Mouse (Mus musculus) bone marrow, adult 2 months (tissue): ENCODE data around the gene Olfr155. TPM values are rescaled to one million over a fixed set of nuclear protein-coding genes. Genes with fewer than 3 reads are reported as not detected.

ENCODE experiments used
- H3K27ac ChIP-seq: fragments of 200-500 bp; 2 replicates; pipeline ENCODE4 v1.5.1; 2012; ENCODE audit warnings: low read depth, mild to moderate bottlenecking, control low read depth, inconsistent platforms, low read length; ENCODE audit not compliant: control insufficient read depth, poor library complexity, insufficient read depth
- H3K4me1 ChIP-seq: fragments of 200-500 bp; 2 replicates; pipeline ENCODE4 v1.6.1; 2011; ENCODE audit warnings: low read length; ENCODE audit not compliant: control insufficient read depth, insufficient read depth
- H3K4me3 ChIP-seq: fragments of 200-500 bp; replicated peaks from 2 replicates; pipeline ENCODE3; 2011; ENCODE audit warnings: mild to moderate bottlenecking, low read depth, low read length, control low read depth; ENCODE audit not compliant: control insufficient read depth
- CTCF ChIP-seq: fragments of 200-500 bp; IDR thresholded peaks from 2 replicates; pipeline ENCODE4 v1.5.1; 2011; ENCODE audit warnings: low read length, control low read depth; ENCODE audit not compliant: control insufficient read depth, insufficient read depth
- POLR2A ChIP-seq: fragments of 200-500 bp; IDR thresholded peaks from 2 replicates; pipeline ENCODE4 v1.6.1; 2011; ENCODE audit warnings: low read depth, mild to moderate bottlenecking, control low read depth, low read length, borderline replicate concordance; ENCODE audit not compliant: control insufficient read depth
- whole genome bisulfite sequencing: fragments of 180-500 bp; shearing (Covaris S2); methylation state at CpG from one replicate; pipeline ENCODE4 v1.1.7; 2018; 5-methylcytosine and 5-hydroxymethylcytosine counted together
- polyA plus RNA-seq: library from polyadenylated mRNA; stranded (reverse); fragments of >200 nt; gene quantifications from 2 replicates; pipeline ENCODE4 v1.2.4, GENCODE M21; 2011; ENCODE audit warnings: low replicate concordance; ENCODE audit not compliant: missing spikeins, insufficient read depth, insufficient read length

Olfr155 gene
- polyA plus RNA-seq, 1 experiment, result not detected

DNA sequence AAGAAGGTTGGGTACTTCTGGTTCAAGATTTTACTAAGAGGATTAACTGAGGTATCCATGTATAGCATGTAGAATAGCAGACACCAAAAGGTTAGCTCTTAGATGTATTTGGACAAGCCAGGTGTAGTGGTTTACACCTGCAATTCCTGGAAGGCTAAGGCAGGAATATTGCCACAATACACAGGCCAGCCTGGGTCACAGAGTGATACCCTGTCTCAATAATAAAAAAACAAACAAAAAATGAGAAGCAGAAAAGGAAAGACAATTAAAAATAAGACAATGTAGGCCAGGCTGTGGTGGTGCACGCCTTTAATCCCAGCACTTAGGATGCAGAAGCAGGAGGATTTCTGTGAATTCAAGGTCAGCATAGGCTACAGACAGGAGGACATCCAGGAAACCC, 25.9 kb downstream of the Olfr155 start:
- TF ChIP-seq CTCF, result no peak
- no peak for TF ChIP-seq POLR2A
- Histone ChIP-seq H3K4me3 (no peak overlapping the region), H3K4me1 (no peaks in the 10 kb centered on the region), H3K27ac (no peak overlapping the region)
- 76% methylated on average over 1 of the region's 1 CpGs for WGBS

DNA sequence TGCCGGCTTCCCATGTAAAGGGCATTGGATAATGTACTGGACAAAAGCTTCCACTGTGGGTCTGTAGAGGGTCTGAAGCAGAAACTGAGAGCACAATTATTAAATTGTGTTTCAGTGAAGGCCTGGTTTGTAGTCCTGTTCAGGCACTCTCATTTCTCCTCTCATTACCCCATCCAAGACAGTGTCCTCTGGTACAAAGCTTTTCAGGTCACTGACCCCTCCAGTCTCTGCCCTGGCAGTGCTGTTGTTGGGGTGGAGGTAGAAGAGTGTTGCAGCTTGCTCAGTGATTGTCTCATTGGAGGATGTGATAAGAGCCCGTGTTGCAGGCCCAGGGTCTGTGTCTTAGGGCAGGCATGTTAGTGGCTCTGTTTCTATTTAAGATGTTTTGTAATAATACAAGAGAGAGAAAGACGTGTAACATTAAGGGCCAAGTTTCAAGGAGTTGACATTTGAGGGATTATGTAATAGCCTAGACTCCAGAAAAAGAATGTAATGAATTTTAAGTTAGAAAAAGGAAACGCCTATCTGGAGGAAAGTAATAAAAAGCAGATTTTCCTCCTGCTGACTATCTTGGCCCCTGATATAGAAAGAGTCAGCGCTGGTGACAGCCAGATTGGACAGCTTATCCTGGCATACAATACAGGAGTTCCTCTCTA, 26.9 kb downstream of the Olfr155 start:
- no peak overlapping the region for H3K4me3 ChIP-seq
- TF ChIP-seq POLR2A, result no peak
- no peak for TF ChIP-seq CTCF
- H3K27ac ChIP-seq, result no peak overlapping the region
- 48% methylated on average over 5 of the region's 5 CpGs for WGBS
- no peaks in the 10 kb centered on the region for H3K4me1 ChIP-seq

DNA sequence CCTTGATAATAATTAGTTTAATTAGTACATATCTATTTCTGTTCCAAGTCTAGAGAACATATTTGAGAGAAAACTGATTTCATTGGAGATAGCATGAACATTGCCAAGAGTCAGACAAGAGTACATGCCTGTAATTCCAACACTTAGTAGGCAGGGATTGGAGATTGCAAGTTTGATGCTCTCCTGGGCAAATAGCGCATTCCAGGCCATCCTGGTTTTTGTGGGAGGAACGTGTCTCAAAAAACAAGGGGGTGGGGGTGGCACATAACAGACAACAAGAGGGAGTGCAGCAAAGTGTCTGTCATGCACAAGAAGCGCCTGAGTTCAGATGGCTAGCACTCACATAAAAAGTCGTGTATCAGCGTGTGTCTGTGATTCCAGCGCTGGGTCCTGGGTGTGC, 28.2 kb downstream of the Olfr155 start:
- Histone ChIP-seq H3K27ac (no peak overlapping the region), H3K4me1 (no peaks in the 10 kb centered on the region), H3K4me3 (no peak overlapping the region)
- WGBS, result 85% methylated on average over 6 of the region's 6 CpGs
- TF ChIP-seq POLR2A (no peak), CTCF (no peak)

DNA sequence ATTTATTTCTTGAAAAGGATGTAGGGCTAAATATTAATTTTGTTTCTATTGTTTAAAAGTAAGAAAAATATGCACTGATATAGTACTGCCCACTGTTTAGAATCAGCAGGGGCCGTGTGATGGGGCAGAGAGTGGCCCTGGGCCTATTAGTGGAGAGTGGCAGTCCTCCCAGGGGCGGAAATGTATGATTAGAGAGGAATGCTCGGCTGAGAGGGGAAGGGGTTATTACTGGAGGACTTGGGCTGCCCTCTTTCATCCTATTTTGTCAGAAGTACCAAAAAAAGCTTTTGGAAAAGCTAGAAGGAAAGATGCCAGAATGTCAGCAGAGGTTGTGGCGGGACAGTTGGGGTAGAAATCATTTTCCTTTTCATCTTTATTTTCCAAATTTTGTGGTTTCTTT, 32.8 kb downstream of the Olfr155 start:
- Histone ChIP-seq H3K27ac (no peak overlapping the region), H3K4me1 (no peaks in the 10 kb centered on the region), H3K4me3 (no peak overlapping the region)
- TF ChIP-seq CTCF, result no peak
- WGBS, result 70% methylated on average over 4 of the region's 4 CpGs

GRCm38 (mm10) chr4:43891247-43891646, 39.9 kb downstream of the Olfr155 start:
- TF ChIP-seq CTCF (no peak), POLR2A (no peak)

GRCm38 (mm10) chr4:43897209-43897608, 45.8 kb downstream of the Olfr155 start:
- Histone ChIP-seq H3K27ac (no peak overlapping the region), H3K4me1 (peaks cover 1% of the 10 kb centered on the region; the same call in 1 of the 2 replicates), H3K4me3 (no peak overlapping the region)
- TF ChIP-seq POLR2A (no peak), CTCF (no peak)

More at GRCm38 (mm10) chr4:43891247-43891646, 39.9 kb downstream of the Olfr155 start:
- Histone ChIP-seq H3K4me3 (no peak overlapping the region), H3K27ac (no peak overlapping the region), H3K4me1 (no peaks in the 10 kb centered on the region)
- WGBS, result 68% methylated on average over 3 of the region's 3 CpGs

- no peak overlapping the region for H3K4me3 ChIP-seq
- peaks cover 1% of the 10 kb centered on the region; the same call in 1 of the 2 replicates for H3K4me1 ChIP-seq
- no peak for TF ChIP-seq POLR2A
- TF ChIP-seq CTCF, result no peak
- WGBS, result 13% methylated on average over 8 of the region's 8 CpGs
- no peak overlapping the region for H3K27ac ChIP-seq
These were observed 47.8 kb downstream of the Olfr155 start for GRCm38 (mm10) chr4:43899197-43899596.

DNA sequence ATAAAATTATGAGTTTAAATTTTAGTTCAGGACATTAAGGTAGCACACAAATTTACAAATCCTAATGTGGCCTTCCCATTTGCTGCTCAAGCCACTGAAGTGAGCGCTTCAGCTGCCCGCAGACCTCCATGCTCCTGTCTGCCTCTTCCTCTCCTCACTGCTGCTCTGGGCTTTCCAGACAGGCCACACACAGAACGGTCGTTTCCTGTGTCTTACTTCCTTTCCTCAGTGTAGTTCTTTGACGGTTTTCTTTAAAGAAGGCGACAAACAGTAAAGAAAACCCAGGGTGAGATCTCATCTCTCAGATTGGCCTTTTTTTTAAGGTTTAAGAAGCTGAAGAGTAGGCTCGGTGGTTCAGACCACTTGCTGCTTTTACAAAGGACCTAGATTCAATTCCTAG, 52.3 kb downstream of the Olfr155 start:
- H3K27ac ChIP-seq, result no peak overlapping the region
- WGBS, result 8% methylated on average over 7 of the region's 7 CpGs
- H3K4me3 ChIP-seq, result no peak overlapping the region

GRCm38 (mm10) chr4:43906443-43906842, 55.1 kb downstream of the Olfr155 start:
- Histone ChIP-seq H3K4me1 (no peaks in the 10 kb centered on the region), H3K27ac (no peak overlapping the region), H3K4me3 (no peak overlapping the region)
- 15% methylated on average over 6 of the region's 6 CpGs for WGBS
- TF ChIP-seq CTCF (peak; percentile 31; the same call in 1 of the 2 replicates), POLR2A (no peak)

More for the DNA sequence above, 52.3 kb downstream of the Olfr155 start:
- H3K4me1 ChIP-seq, result peaks cover 1% of the 10 kb centered on the region; the same call in 1 of the 2 replicates
- TF ChIP-seq POLR2A (no peak), CTCF (no peak)

Other genes with a start within 250 kb of the Olfr155 start
- 2.0 and 3.7 TPM in 2 replicates for gene Npr2, start 219.6 kb upstream of the Olfr155 start, polyA plus RNA-seq
- gene Spag8, start 198.0 kb upstream of the Olfr155 start, polyA plus RNA-seq, result 3.0 TPM in 1 of 2 replicates, not detected in the other
- gene Hint2, start 195.1 kb upstream of the Olfr155 start, polyA plus RNA-seq, result 40.6 and 53.3 TPM in 2 replicates
- gene Tmem8b, start 182.6 kb upstream of the Olfr155 start, polyA plus RNA-seq, result 1.7 and 1.8 TPM in 2 replicates
- gene Fam221b, start 182.4 kb upstream of the Olfr155 start, polyA plus RNA-seq, result not detected in 2 replicates
- gene Olfr70, start 150.8 kb upstream of the Olfr155 start, polyA plus RNA-seq, result not detected in 2 replicates
- gene Olfr71, start 141.3 kb upstream of the Olfr155 start, polyA plus RNA-seq, result not detected in 2 replicates
- 3.1 and 6.3 TPM in 2 replicates for gene Hrct1, start 124.4 kb upstream of the Olfr155 start, polyA plus RNA-seq
- gene Spaar, start 121.5 kb upstream of the Olfr155 start, polyA plus RNA-seq, result 0.63 and 0.80 TPM in 2 replicates
- not detected in 2 replicates for gene Olfr159, start 80.6 kb upstream of the Olfr155 start, polyA plus RNA-seq
- not detected in 2 replicates for gene Olfr156, start 27.7 kb upstream of the Olfr155 start, polyA plus RNA-seq
- 0.68 and 0.82 TPM in 2 replicates for gene Olfr157, start 11.4 kb upstream of the Olfr155 start, polyA plus RNA-seq
- gene Reck, start 24.0 kb downstream of the Olfr155 start, polyA plus RNA-seq, result 1.1 and 2.9 TPM in 2 replicates
- gene Glipr2, start 105.8 kb downstream of the Olfr155 start, polyA plus RNA-seq, result 20.8 and 49.7 TPM in 2 replicates
- gene Ccin, start 131.9 kb downstream of the Olfr155 start, polyA plus RNA-seq, result not detected in 2 replicates
- 114 and 168 TPM in 2 replicates for gene Clta, start 152.9 kb downstream of the Olfr155 start, polyA plus RNA-seq
- 8.1 and 13.6 TPM in 2 replicates for gene Gne, start 232.6 kb downstream of the Olfr155 start, polyA plus RNA-seq